Mouse (Mus musculus) cerebellum, postnatal 36 days (tissue): ENCODE results near the gene Creg1.

Experiments
- DNase-seq, 2 experiments: peaks; one replicate each; pipeline ENCODE4 v3.0.0; 2021 to 2022; ENCODE audit warnings: mixed read lengths in 2 of 2

Creg1 gene

GRCm38 (mm10) chr1:165763635-165764372 is at the start of gene Creg1:
Creg1 (plus strand) TSS chr1:165763746.
- DNase-seq, result peak; percentile 92 to 93

GRCm38 (mm10) chr1:165713798-165714197 is 49.7 kb upstream of the Creg1 start:
- no peak for DNase-seq

GRCm38 (mm10) chr1:165716426-165716825 is 47.1 kb upstream of the Creg1 start:
- no peak for DNase-seq

- DNase-seq, result no peak
Observed at GRCm38 (mm10) chr1:165717711-165718542, 45.6 kb upstream of the Creg1 start.

GRCm38 (mm10) chr1:165718543-165719105 is 44.9 kb upstream of the Creg1 start:
- no peak for DNase-seq

- no peak for DNase-seq
Observed at GRCm38 (mm10) chr1:165722531-165723123, 40.9 kb upstream of the Creg1 start.

- DNase-seq, result no peak
Observed at GRCm38 (mm10) chr1:165724219-165725033, 39.1 kb upstream of the Creg1 start.

GRCm38 (mm10) chr1:165725039-165725644 is 38.4 kb upstream of the Creg1 start:
- DNase-seq, result no peak

GRCm38 (mm10) chr1:165726986-165727385 is 36.6 kb upstream of the Creg1 start:
- no peak for DNase-seq

- no peak for DNase-seq
Observed at GRCm38 (mm10) chr1:165728057-165728639, 35.4 kb upstream of the Creg1 start.

GRCm38 (mm10) chr1:165730129-165730528 is 33.4 kb upstream of the Creg1 start:
- DNase-seq, result no peak

GRCm38 (mm10) chr1:165731553-165731952 is 32.0 kb upstream of the Creg1 start:
- no peak for DNase-seq

- DNase-seq, result no peak
Observed at GRCm38 (mm10) chr1:165734840-165735239, 28.7 kb upstream of the Creg1 start.

- peak; percentile 81 to 86 for DNase-seq
Observed at GRCm38 (mm10) chr1:165735826-165736818, 27.4 kb upstream of the Creg1 start.

GRCm38 (mm10) chr1:165737451-165737850 is 26.1 kb upstream of the Creg1 start:
- DNase-seq, result no peak

- DNase-seq, result no peak
Observed at GRCm38 (mm10) chr1:165737867-165738266, 25.7 kb upstream of the Creg1 start.

- no peak for DNase-seq
Observed at GRCm38 (mm10) chr1:165738985-165739384, 24.6 kb upstream of the Creg1 start.

GRCm38 (mm10) chr1:165741989-165742388 is 21.6 kb upstream of the Creg1 start:
- DNase-seq, result no peak

GRCm38 (mm10) chr1:165748053-165748452 is 15.5 kb upstream of the Creg1 start:
- no peak for DNase-seq

- no peak for DNase-seq
Observed at GRCm38 (mm10) chr1:165751142-165751541, 12.4 kb upstream of the Creg1 start.
